Mouse (Mus musculus) brain, adult 2 months (tissue): ENCODE data around the gene Srrm1.

Source experiments
- DNase-seq: peaks from one replicate; pipeline ENCODE4 v3.0.0; 2011; ENCODE audit warnings: low read depth, low spot score

Gene Srrm1

GRCm38 (mm10) chr4:135353794-135354450 is 801 bp upstream of the Srrm1 start:
- no peak for DNase-seq

DNA sequence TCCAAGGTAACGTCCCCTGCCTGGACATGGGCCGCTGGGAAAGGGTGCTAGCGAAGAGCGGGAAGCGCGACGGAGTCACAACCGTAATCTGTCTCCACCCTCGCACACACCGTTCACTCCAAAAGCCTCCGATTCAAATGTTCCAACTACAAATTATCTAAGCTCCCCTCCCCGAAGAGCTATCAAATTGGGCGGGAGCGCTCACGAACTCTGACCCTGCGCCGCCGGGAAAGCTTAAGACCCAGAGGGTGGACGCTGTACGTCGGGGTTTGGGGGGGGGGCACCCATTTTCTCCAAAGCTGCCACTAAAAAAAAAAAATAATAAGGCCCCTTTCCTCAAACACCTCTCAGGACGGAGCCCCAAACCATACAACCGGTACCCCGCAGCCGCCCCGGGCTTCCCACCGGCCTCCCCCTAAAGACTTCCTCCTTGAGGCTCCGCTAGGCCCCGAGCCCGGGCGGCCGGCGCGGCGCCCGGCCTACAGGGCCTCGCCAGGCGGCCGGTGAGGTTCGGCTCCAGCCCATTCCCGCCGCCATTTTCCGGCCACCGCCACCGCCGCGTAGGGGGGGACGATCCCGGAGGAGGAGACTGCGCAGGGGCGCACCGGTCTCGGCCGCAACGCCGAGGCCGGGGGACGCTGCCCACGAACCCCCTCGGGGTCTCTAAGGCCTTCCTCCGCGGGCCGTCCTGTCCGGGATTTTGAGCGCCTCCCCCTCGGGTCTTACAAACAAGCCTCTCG is 625 bp downstream of the Srrm1 start:
- peak; percentile 30 for DNase-seq

DNA sequence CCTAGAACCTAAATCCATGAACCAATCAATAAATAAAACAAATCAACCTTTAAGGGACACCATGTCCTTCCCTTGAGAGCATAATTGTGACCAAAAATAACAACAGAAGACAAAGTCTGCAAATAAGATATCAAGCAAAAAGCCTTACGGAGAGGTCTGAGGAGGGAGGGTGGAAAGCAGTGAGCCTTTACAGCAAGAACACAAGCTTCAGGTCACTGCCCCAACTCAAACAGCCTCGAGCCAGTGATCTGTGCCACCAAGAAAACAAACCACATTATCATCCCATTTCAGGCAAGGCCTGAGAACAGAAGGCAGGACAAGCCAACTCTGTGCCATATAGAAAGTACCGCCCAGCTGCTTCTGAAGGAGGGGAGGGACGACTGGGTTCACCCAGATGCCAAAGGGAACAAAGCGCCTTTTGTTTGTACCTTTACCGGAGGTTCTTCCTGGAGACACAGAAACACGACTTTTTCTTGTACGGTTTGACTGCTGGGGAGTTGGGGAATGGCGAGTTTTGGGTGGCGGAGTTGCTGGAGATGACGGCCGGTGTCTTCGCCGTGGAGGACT is 15.7 kb downstream of the Srrm1 start:
- no peak for DNase-seq

DNA sequence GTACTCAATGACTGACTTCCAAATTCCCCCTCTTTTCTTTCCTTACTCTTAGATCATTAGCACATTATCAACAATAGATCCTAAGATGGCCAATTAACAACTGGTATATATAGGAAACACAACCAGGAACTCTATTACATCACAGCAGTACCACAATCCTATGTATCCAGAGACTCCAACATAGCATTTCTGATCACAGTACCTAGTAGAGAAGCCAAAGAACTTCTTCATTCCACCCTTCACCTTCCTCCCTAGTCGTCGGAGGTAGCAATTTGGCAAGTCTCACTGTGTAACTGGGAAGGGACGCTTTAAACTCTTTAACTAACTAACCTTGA is 17.1 kb downstream of the Srrm1 start:
- no peak for DNase-seq

GRCm38 (mm10) chr4:135335327-135336022 is 17.6 kb downstream of the Srrm1 start:
- DNase-seq = no peak

DNA sequence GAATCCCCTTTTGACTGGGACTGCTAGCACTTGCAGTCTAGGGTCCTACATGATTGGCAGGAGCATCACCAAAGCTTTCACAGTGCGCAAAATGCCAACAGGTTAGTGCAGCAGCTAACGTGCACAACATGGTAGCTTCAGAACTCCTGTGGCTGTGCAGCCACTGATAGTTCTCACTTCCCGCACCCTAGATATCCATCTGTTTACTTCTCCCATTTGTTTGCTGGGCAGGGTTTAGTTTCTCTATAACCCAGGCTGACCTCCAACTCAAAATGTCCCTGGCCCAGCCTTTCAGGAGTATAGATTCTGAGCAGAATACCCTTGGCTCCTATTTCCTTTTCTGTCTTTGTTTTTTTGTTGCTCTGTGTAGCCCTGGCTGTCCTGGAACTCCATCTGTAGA is 26.7 kb downstream of the Srrm1 start:
- DNase-seq = no peak

DNA sequence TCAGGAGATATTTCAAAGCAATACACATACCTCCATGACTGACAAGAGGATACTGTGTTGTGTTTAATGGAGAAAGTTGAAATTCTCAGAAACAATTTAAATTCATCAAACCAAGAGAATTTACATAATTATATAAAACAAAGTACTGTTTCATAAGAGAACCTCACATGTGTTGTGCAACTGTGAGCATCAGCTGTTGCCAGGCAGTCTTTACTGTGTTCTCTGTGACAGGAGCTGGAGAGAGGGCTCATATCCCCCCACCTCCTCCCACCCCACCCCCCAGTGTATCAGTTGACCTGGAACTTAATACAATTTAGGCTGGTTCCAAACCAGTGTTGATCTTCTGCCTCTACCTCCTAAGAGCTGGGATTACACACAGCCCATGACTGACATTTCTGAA is 27.1 kb downstream of the Srrm1 start:
- peak; percentile 48 for DNase-seq

- DNase-seq = no peak
Observed at GRCm38 (mm10) chr4:135323021-135323420, 30.1 kb downstream of the Srrm1 start.

- DNase-seq = peak; percentile 88
Observed at GRCm38 (mm10) chr4:135317966-135318365, 35.2 kb downstream of the Srrm1 start.

- DNase-seq = no peak
Observed at GRCm38 (mm10) chr4:135317539-135317938, 35.6 kb downstream of the Srrm1 start.

GRCm38 (mm10) chr4:135315287-135315686 is 37.8 kb downstream of the Srrm1 start:
- no peak for DNase-seq

DNA sequence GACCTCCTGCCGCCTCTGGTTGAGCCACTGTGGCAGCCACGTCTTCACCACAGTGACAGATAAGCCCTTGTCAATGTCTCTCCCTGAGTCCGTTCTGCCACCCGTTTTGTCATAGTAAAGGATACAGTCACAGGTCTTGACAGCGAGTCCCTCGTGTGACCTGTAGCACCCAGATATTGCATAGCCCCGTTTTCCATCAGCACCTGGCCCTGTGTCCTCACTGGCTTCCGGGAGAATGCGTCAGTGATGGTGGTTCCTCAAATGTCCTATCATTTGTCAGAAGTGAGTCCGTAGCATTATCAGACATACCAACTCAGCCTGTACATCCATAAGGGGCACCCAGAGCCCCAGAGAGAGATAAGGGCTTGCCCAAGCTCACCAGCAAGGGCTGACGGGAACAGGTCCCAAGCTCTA is 38.7 kb downstream of the Srrm1 start:
- DNase-seq = no peak

GRCm38 (mm10) chr4:135313761-135314241 is 39.3 kb downstream of the Srrm1 start:
- DNase-seq = peak; percentile 53

DNA sequence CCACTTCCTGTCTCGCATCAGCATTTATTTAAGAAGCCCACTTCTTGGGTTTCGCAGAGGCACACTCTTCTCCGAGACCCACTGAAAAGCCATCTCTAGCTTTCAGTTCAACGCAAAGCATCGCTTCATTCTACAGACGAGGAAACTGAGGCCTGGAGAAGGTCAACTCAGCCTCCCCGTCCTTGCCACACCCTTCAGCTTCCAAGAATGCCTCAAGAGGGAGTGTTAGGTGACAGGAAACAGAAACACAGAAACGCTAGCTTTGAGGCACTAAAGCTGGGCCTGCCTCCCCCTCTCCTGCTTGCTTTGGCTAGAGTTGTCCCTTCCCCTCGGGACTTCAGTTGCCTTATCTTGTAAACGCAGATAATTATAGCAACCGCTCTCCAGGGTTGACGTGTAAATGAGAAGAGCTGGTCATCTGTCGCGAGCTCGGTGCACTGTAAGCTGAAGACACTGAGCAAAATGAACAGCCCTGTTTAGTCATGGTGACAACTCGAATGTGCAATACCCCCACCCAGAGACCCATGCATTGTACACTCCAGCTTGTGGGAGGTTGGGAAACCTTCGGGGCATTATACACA is 39.9 kb downstream of the Srrm1 start:
- no peak for DNase-seq

- peak; percentile 86 for DNase-seq
Observed at GRCm38 (mm10) chr4:135312706-135313105, 40.4 kb downstream of the Srrm1 start.

DNA sequence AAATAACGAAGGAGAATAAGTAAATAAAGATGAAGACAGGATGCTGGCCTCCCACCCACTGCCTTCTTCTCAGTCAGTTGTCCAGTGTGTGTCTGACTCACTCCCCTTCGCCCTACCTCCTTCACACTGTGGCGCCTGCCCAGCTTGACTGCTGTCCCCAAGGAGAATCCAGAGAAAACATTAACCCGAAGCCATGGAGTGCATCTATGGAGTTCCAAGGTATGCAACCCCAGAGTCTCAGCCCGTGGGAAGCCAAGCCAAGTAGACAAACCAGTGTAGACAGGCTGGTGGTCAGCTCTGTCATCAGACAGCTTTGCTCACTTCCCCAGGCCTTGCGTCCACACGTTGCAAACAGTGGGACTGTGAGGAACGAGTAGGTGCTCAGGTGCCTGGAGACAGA is 42.8 kb downstream of the Srrm1 start:
- DNase-seq = no peak

- DNase-seq = no peak
Observed at GRCm38 (mm10) chr4:135309726-135310125, 43.4 kb downstream of the Srrm1 start.

GRCm38 (mm10) chr4:135309112-135309659 is 43.9 kb downstream of the Srrm1 start:
- no peak for DNase-seq

DNA sequence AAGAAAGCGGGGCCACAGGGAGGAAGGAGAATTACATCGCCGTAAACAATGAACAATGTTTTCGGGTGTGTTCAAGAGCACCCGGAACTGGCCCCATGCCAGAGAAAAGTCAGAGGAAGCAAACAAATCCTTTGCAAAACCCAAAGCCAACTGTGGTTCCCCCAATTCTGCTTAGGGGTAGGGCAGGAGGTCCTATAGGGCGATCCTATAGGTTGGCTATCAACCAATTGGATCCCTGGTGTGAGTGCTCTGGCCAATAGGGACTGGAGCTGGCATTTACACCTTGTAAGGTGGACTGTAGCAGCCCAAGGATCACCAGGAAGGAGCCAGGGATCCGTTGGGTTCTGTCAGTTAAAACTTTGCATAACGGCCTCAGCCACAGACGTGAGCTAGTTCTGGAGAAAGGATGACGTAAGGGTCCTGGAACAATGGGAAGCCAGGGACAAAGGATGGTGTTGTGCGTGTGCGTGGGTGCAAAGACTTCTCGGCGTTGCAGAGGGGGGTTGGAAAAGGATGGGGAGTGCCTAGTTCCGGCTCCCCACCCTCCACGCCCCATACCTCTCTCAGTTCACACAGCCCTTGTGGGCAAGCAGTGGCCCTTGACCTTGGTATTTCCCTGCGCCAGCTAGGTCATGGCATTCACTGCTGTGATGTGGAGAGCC is 46.0 kb downstream of the Srrm1 start:
- DNase-seq = peak; percentile 83

- DNase-seq = peak; percentile 76
Observed at GRCm38 (mm10) chr4:135306533-135306932, 46.6 kb downstream of the Srrm1 start.

- peak; percentile 31 for DNase-seq
Observed at GRCm38 (mm10) chr4:135302261-135302660, 50.9 kb downstream of the Srrm1 start.
